Mouse (Mus musculus) intestine, postnatal 0 days (tissue): ENCODE results near the gene Tesk2. TPM values are rescaled to one million over a fixed set of nuclear protein-coding genes. Genes with fewer than 3 reads are reported as not detected.

Source experiments
- ATAC-seq: fragments of 200-750 bp; cut with Nextera tagmentation; 2 replicates; pipeline ENCODE4 v1.8.0; 2017; ENCODE audit warnings: mild to moderate bottlenecking, moderate TSS enrichment, moderate library complexity
- H3K27ac ChIP-seq: fragments of 300-500 bp; sonication (generic); 2 replicates; pipeline ENCODE4 v1.5.1; 2014; ENCODE audit warnings: mild to moderate bottlenecking, low read depth, low read length, moderate library complexity
- H3K27me3 ChIP-seq: fragments of 300-500 bp; sonication (generic); replicated peaks from 2 replicates; pipeline ENCODE4 v1.6.1; 2014; ENCODE audit warnings: low read length, mixed read lengths; ENCODE audit not compliant: control insufficient read depth, insufficient read depth
- H3K36me3 ChIP-seq: fragments of 300-500 bp; sonication (generic); 2 replicates; pipeline ENCODE4 v1.6.1; 2014; ENCODE audit warnings: mild to moderate bottlenecking, moderate library complexity; ENCODE audit not compliant: control insufficient read depth, insufficient read depth
- H3K4me1 ChIP-seq: fragments of 300-500 bp; sonication (generic); replicated peaks from 2 replicates; pipeline ENCODE4 v1.6.1; 2014; ENCODE audit warnings: antibody characterized with exemption, low read length, mixed read lengths; ENCODE audit not compliant: control insufficient read depth, insufficient read depth
- H3K4me2 ChIP-seq: fragments of 300-500 bp; sonication (generic); replicated peaks from 2 replicates; pipeline ENCODE4 v1.6.1; 2014; ENCODE audit warnings: low read depth, mild to moderate bottlenecking, moderate library complexity
- H3K4me3 ChIP-seq: fragments of 300-500 bp; sonication (generic); 2 replicates; pipeline ENCODE4 v1.5.1; 2014; ENCODE audit warnings: low read depth, low read length
- H3K9ac ChIP-seq: fragments of 300-500 bp; sonication (generic); 2 replicates; pipeline ENCODE4 v1.6.1; 2014; ENCODE audit warnings: mild to moderate bottlenecking, low read depth, low read length
- H3K9me3 ChIP-seq: fragments of 300-500 bp; sonication (generic); 2 replicates; pipeline ENCODE4 v1.6.1; 2016; ENCODE audit warnings: mixed run types; ENCODE audit not compliant: control insufficient read depth
- CTCF ChIP-seq: sonication (generic); IDR thresholded peaks from 2 replicates; pipeline ENCODE4 v1.5.1; 2016; ENCODE audit warnings: low read depth, mild to moderate bottlenecking, control low read depth, antibody characterized with exemption, moderate library complexity
- WGBS: fragments of 180-500 bp; shearing (Covaris S2); extraction: QIAGEN DNeasy Blood & Tissue Kit; methylation state at CpG from one replicate; pipeline ENCODE4 v1.1.7; 2014; 5-methylcytosine and 5-hydroxymethylcytosine counted together
- polyA plus RNA-seq: library from polyadenylated mRNA; unstranded; fragments of >200 nt; fragmentation: Nextera tagmentation; extraction: Ambion mirVana; gene quantifications from 2 replicates; pipeline ENCODE4 v1.2.1, GENCODE M21; 2015

Gene Tesk2
- polyA plus RNA-seq, 1 experiment from 2014 or later = 6.6 TPM

DNA sequence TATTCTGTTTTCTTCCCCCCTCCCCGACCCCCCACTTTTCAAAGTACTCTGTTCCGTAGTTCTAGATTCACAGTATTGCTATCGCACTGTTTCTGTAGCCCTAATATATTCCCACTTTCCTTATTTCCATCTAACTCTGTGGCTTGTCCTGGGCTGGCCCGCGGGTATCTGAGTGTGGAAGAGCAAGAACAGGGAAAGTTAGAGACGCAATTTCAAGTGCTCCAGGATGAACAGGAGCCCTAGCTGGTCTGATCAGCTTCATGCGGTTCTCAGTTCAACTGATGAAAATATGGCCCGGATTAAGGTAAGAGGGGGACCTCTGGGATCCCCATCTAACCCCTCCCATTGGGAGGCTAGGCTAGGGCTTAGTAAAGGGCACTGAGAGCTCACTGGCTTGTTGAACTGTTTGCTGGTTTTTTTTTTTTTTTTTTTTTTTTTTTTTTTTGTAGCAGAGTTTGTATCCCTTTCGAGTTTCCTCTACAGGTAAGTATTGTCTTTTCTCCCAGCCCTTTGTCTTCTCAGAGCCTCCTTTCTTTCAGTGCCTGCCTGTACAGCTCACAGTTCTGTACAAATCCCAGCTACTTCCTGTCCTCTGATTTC is 11.9 kb upstream of the Tesk2 start:
- H3K27me3 ChIP-seq = no peaks in the 10 kb centered on the region
- H3K4me1 ChIP-seq = no peaks in the 10 kb centered on the region
- 4% methylated on average over 9 of the region's 9 CpGs for WGBS
- no peaks in the 10 kb centered on the region for H3K9me3 ChIP-seq
- TF ChIP-seq CTCF = no peak
- peak overlapping the region; percentile 8; the same call in 1 of the 2 replicates for H3K9ac ChIP-seq
- no peak overlapping the region for H3K27ac ChIP-seq
- ATAC-seq = no peak
- H3K4me3 ChIP-seq = peak overlapping the region; percentile 63
- 0 out of 2 replicates have a peak, but pooled peaks cover 4% of the 10 kb centered on the region for H3K36me3 ChIP-seq
- peak overlapping the region; percentile 75 for H3K4me2 ChIP-seq

DNA sequence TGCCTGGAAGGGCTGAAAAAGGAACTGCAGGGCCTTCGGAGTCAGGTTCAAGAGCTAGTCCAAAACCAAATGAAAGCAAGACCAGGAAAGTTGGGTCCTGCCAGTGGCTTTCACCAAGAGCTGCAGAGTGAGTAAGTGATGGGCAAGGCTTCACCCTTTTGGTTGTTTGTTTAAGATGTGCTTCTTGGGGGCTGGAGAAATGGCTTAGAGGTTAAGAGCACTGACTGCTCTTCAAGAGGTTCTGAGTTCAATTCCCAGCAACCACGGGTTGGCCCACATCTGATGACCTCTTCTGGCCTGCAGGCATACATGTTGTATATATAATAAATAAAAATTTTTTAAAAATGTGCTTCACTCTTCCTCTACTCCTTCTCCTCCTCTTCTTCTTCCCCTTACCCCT is 10.6 kb upstream of the Tesk2 start:
- H3K36me3 ChIP-seq = 0 out of 2 replicates have a peak, but pooled peaks cover 4% of the 10 kb centered on the region
- no peak for ATAC-seq
- no peak overlapping the region for H3K27ac ChIP-seq
- 100% methylated on average over 2 of the region's 2 CpGs for WGBS
- no peak overlapping the region for H3K4me2 ChIP-seq
- TF ChIP-seq CTCF = no peak
- no peaks in the 10 kb centered on the region for H3K9me3 ChIP-seq
- H3K4me3 ChIP-seq = no peak overlapping the region
- no peak overlapping the region for H3K9ac ChIP-seq
- no peaks in the 10 kb centered on the region for H3K4me1 ChIP-seq
- H3K27me3 ChIP-seq = no peaks in the 10 kb centered on the region

DNA sequence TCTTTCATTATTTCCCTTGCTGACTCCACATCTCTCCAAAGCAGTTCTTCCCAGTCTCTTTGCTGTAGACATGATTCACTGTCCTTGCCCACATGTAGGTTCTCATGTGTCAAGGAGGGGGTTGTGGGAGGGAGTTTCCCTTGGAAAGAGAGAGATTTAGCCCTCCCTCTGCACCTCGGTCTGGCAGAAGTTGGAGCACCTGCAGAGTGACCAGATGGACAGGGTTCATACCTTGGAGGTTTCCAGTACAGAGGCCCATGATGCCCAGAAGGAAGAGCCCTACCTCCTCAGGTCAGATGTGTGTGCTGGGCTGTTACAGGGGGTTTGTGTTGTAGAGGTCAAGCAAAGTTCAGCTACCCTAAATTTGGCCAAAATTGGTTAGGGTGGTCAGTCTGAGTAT is 8.2 kb upstream of the Tesk2 start:
- ATAC-seq = no peak

GRCm38 (mm10) chr4:116719396-116719795 is 1.4 kb upstream of the Tesk2 start:
- 11% methylated on average over 3 of the region's 3 CpGs for WGBS
- H3K9ac ChIP-seq = no peak overlapping the region
- no peaks in the 10 kb centered on the region for H3K9me3 ChIP-seq
- no peak overlapping the region for H3K4me2 ChIP-seq
- peak; percentile 24; the same call in 1 of the 2 replicates for ATAC-seq
- H3K4me3 ChIP-seq = no peak overlapping the region
- H3K27me3 ChIP-seq = no peaks in the 10 kb centered on the region
- H3K36me3 ChIP-seq = no peaks in the 10 kb centered on the region
- TF ChIP-seq CTCF = peak; percentile 84
- no peaks in the 10 kb centered on the region for H3K4me1 ChIP-seq
- no peak overlapping the region for H3K27ac ChIP-seq

More for the DNA sequence above, 8.2 kb upstream of the Tesk2 start:
- Histone ChIP-seq H3K9ac (no peak overlapping the region), H3K4me3 (no peak overlapping the region), H3K9me3 (no peaks in the 10 kb centered on the region), H3K4me1 (no peaks in the 10 kb centered on the region), H3K4me2 (no peak overlapping the region), H3K36me3 (0 out of 2 replicates have a peak, but pooled peaks cover 4% of the 10 kb centered on the region), H3K27me3 (no peaks in the 10 kb centered on the region), H3K27ac (no peak overlapping the region)
- WGBS = 74% methylated on average over 1 of the region's 1 CpGs
- TF ChIP-seq CTCF = no peak

DNA sequence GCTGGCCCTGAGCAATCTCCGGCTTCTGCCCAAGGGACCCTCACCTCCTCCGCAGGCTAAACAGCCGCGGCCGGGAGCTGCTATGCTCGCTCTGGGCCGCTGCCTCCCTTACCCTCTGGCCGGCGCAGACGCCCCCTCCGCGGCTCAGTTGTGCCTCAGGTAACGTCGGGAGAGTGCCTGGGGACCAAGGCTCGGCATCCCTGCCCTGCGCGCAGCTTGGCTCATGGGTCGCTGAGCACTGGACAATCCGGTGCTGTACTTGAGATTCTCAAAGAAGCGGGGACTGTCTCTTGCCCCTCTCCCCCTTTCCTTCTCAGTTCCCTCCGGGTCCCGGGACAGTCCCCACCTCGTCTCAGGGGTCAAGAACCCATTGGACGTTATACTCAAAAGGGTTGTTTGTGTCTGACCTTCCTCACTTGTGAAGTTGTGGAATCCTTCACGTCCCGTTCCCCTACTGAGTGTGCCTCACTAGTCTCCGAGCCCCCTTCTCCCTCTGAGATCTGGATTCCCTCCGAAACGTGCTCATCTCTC is 415 bp downstream of the Tesk2 start:
- ATAC-seq = no peak; the same call in 1 of the 2 replicates
- Histone ChIP-seq H3K27me3 (no peaks in the 10 kb centered on the region), H3K4me1 (peaks cover 10% of the 10 kb centered on the region; the same call in 1 of the 2 replicates), H3K36me3 (no peaks in the 10 kb centered on the region), H3K4me2 (peak overlapping the region; percentile 95), H3K9me3 (no peaks in the 10 kb centered on the region), H3K9ac (peak overlapping the region; percentile 87), H3K4me3 (peak overlapping the region; percentile 88), H3K27ac (peak overlapping the region; percentile 86)
- WGBS = 2% methylated on average over 29 of the region's 29 CpGs
- no peak for TF ChIP-seq CTCF

DNA sequence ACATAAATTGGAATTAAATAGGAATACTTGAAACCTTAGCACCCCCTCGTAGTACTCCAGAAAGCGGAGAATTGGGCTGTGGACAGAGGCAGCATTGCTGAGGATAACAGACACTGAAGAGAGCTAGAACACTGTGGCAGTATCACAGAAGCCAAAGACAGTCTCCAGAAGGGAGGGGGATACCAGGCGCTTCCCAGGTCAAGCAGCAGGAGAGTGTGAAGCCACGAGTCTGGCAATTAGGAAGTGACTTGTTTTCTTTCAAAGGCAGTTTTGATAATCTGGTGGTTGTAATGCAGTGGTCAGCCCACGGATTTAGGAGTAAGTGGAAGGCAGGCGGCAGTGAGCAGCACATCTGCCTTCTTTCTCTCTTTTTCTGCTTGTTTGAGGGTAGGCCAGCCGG is 1.5 kb downstream of the Tesk2 start:
- Histone ChIP-seq H3K27me3 (no peaks in the 10 kb centered on the region), H3K4me2 (peak overlapping the region; percentile 95), H3K36me3 (no peaks in the 10 kb centered on the region), H3K9me3 (no peaks in the 10 kb centered on the region), H3K27ac (no peak overlapping the region), H3K9ac (no peak overlapping the region), H3K4me3 (peak overlapping the region; percentile 88; the same call in 1 of the 2 replicates), H3K4me1 (peaks cover 10% of the 10 kb centered on the region; the same call in 1 of the 2 replicates)
- 53% methylated on average over 7 of the region's 7 CpGs for WGBS
- no peak for TF ChIP-seq CTCF
- no peak for ATAC-seq
